Mouse (Mus musculus): ENCODE data around the gene Zfp114. TPM values are rescaled to one million over a fixed set of nuclear protein-coding genes. Genes with fewer than 3 reads are reported as not detected.

Zfp114 gene
- polyA plus RNA-seq, 1 experiment from 2014 or later, result 0.10 TPM

DNA sequence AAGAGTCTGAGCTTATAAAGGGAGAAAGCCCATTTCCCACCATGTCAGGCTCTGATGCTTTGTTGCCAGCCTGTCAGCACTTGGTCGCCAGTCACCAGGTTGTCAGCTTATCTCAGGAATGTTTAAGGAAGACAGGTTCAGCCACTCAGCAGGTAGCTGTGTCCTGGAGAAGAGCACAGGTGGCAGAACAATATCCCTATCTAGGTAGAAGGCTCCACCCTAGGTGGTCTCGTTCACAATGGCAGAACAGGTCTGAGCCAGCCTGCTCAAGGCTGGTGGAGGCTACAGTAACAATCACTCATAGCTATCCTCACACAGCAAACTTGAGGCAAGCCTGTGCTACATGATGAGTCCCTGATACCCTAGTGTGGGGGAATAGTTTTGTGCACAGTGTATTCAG lies 16.5 kb downstream of the Zfp114 start:
- TF ChIP-seq CTCF (IDR thresholded peaks at IDR 0.05), result no peak
- peaks cover 3% of the 10 kb centered on the region for H3K27me3 ChIP-seq
- no peak for ATAC-seq
- ChIA-PET POLR2A (no interaction called here), CTCF (no interaction called here)
- in situ Hi-C loops (cut with MboI; ENCODE audit: low pct_unique_long_range_greater_than_20kb), result no loop called here
- DNase-seq (ENCODE audit: low read depth, low spot score), result no peak

GRCm38 (mm10) chr7:24193157-24193556 lies 18.3 kb downstream of the Zfp114 start:
- ChIA-PET CTCF (no interaction called here), POLR2A (no interaction called here)
- ATAC-seq (no peak), DNase-seq (ENCODE audit: low read depth, low spot score) (no peak)
- in situ Hi-C loops (cut with MboI; ENCODE audit: low pct_unique_long_range_greater_than_20kb), result no loop called here
- TF ChIP-seq CTCF (IDR thresholded peaks at IDR 0.05), result no peak
- no peaks in the 10 kb centered on the region for H3K27me3 ChIP-seq

- DNase-seq (ENCODE audit: low read depth, low spot score) (no peak), ATAC-seq (no peak)
- no peak for TF ChIP-seq CTCF (IDR thresholded peaks at IDR 0.05)
- ChIA-PET POLR2A (no interaction called here), CTCF (no interaction called here)
- in situ Hi-C loops (cut with MboI; ENCODE audit: low pct_unique_long_range_greater_than_20kb), result no loop called here
- no peaks in the 10 kb centered on the region for H3K27me3 ChIP-seq
Measured at GRCm38 (mm10) chr7:24196961-24197360, 22.1 kb downstream of the Zfp114 start.

GRCm38 (mm10) chr7:24207488-24208261 lies 32.8 kb downstream of the Zfp114 start:
- peak; percentile 47 for DNase-seq (ENCODE audit: low read depth, low spot score)
- no peak for TF ChIP-seq CTCF (IDR thresholded peaks at IDR 0.05)
- ChIA-PET CTCF (no interaction called here), POLR2A (interaction anchor here (0.5 kb wide), 1 partner anchor 52 kb away, joined by 3 read pairs; no protein-coding TSS in a partner anchor)
- in situ Hi-C loops (cut with MboI; ENCODE audit: low pct_unique_long_range_greater_than_20kb), result no loop called here
- H3K27me3 ChIP-seq, result peaks cover 7% of the 10 kb centered on the region
- peak; percentile 95 for ATAC-seq

DNA sequence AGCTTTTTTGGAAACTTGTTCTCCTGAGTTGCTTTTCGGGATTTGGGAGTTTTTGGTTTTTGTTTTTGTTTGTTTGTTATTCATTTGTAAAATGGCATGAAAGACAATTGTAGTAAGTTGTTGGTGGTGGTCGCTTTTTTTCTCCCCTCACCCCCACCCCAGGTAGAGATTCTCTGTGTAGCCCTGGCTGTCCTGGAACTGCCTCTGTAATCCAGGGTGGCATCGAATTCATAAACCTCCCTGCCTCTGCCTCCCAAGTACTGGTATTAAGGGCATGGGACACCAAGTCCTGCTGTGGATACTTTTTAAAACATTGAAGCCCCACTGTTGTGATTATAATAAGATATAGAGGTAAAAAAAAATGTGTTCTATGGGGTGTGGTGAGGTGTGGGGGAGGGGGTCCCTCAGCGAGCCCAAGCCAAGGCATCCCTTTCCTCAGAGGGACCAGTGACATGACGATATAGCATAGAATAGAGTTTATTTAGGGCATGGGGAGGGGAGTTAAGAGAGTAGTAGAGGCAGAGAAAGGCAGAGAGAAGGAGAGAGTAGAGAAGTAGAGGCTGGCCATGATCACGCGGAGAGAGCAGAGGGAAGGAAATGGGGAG lies 33.5 kb downstream of the Zfp114 start:
- peaks cover 12% of the 10 kb centered on the region for H3K27me3 ChIP-seq
- CTCF ChIA-PET, result interaction anchor here (0.8 kb wide), 1 partner anchor 17 kb away, joined by 3 read pairs; no protein-coding TSS in a partner anchor
- TF ChIP-seq CTCF (IDR thresholded peaks at IDR 0.05), result no peak
- POLR2A ChIA-PET, result interaction anchor here (0.5 kb wide), 1 partner anchor 51 kb away, joined by 3 read pairs; no protein-coding TSS in a partner anchor
- no peak for DNase-seq (ENCODE audit: low read depth, low spot score)
- ATAC-seq, result no peak
- in situ Hi-C loops (cut with MboI; ENCODE audit: low pct_unique_long_range_greater_than_20kb), result no loop called here

DNA sequence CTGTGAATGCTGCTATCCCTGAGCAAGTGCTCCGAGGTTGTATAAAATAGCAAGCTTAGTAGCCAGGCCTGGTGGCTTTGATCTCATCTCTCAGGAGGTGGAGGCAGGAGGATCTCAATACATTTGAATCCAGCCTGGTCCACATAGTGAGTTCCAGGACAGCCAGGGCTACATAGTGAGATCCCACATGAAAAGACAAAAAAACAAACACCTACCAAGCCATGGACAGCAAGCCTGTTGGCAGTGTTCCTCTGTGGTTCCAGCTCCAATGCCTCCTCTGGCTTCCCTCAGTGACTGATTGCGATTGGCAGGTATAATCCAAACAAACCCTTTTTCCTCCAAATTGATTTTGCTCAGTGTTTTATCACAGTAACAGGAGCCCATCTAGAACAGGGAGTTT lies 35.4 kb downstream of the Zfp114 start:
- ChIA-PET CTCF (interaction anchor here (0.8 kb wide), 1 partner anchor 11 kb away, joined by 3 read pairs; no protein-coding TSS in a partner anchor), POLR2A (no interaction called here)
- in situ Hi-C loops (cut with MboI; ENCODE audit: low pct_unique_long_range_greater_than_20kb), result no loop called here
- TF ChIP-seq CTCF (IDR thresholded peaks at IDR 0.05), result no peak
- ATAC-seq (no peak), DNase-seq (ENCODE audit: low read depth, low spot score) (no peak)
- H3K27me3 ChIP-seq, result peaks cover 12% of the 10 kb centered on the region

DNA sequence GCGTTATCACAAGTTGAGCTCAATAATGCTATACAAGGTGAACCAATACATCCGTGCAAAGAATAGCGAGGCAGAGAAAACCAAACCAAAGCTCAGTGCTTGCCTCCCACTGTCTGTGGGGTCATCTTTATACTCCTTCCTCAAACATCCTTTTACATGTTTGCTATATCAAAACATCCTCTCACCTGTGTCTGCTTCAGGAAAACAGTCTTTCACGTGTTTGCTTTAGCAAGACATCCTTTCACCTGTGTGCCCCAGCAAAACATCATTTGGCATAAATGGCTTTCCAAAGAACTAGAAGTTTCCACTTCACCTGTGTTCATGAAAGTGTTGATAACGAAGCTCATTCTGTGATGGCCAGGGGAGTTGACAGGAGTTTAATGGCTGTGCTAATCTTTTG lies 36.5 kb downstream of the Zfp114 start, which contains the start of gene Zfp111:
TSS of gene Zfp111 (minus strand) at position 101 of the 400 bp plus-strand sequence.
- H3K27me3 ChIP-seq, result peaks cover 14% of the 10 kb centered on the region
- no peak for ATAC-seq
- in situ Hi-C loops (cut with MboI; ENCODE audit: low pct_unique_long_range_greater_than_20kb), result no loop called here
- CTCF ChIA-PET, result interaction anchor here (0.7 to 0.8 kb wide), 2 partner anchors 10 to 11 kb away, joined by 3 read pairs; no protein-coding TSS in a partner anchor
- POLR2A ChIA-PET, result no interaction called here
- DNase-seq (ENCODE audit: low read depth, low spot score), result no peak
- TF ChIP-seq CTCF (IDR thresholded peaks at IDR 0.05), result no peak

Other genes starting within 250 kb of the Zfp114 start
- gene Vmn1r179, start 248.1 kb upstream of the Zfp114 start, polyA plus RNA-seq (2021), result not detected
- gene Vmn1r180, start 224.4 kb upstream of the Zfp114 start, polyA plus RNA-seq (2021), result not detected
- not detected for gene Vmn1r181, start 200.4 kb upstream of the Zfp114 start, polyA plus RNA-seq (2021)
- gene V1rd19, start 173.4 kb upstream of the Zfp114 start, polyA plus RNA-seq (2021), result not detected
- 0.01 TPM for gene Vmn1r183, start 121.8 kb upstream of the Zfp114 start, polyA plus RNA-seq (2021)
- gene Zfp180, start 93.1 kb upstream of the Zfp114 start, polyA plus RNA-seq (2021), result 16.2 TPM
- 2.4 TPM for gene Zfp112, start 62.7 kb upstream of the Zfp114 start, polyA plus RNA-seq (2021)
- 7.5 TPM for gene Zfp235, start 40.9 kb upstream of the Zfp114 start, polyA plus RNA-seq (2021)
- 8.1 TPM for gene Zfp111, start 36.4 kb downstream of the Zfp114 start, polyA plus RNA-seq (2021)
- 4.2 TPM for gene Zfp109, start 62.5 kb downstream of the Zfp114 start, polyA plus RNA-seq (2021)
- 4.6 TPM for gene Zfp108, start 79.7 kb downstream of the Zfp114 start, polyA plus RNA-seq (2021)
- 12.5 TPM for gene Zfp93, start 95.4 kb downstream of the Zfp114 start, polyA plus RNA-seq (2021)
- 14.0 TPM for gene Zfp61, start 126.2 kb downstream of the Zfp114 start, polyA plus RNA-seq (2021)
- 8.8 TPM for gene Zfp94, start 141.6 kb downstream of the Zfp114 start, polyA plus RNA-seq (2021)
- not detected for gene Tescl, start 158.9 kb downstream of the Zfp114 start, polyA plus RNA-seq (2021)
- not detected for gene Lypd5, start 174.1 kb downstream of the Zfp114 start, polyA plus RNA-seq (2021)
- not detected for gene Kcnn4, start 195.2 kb downstream of the Zfp114 start, polyA plus RNA-seq (2021)
- 26.6 TPM for gene Smg9, start 224.6 kb downstream of the Zfp114 start, polyA plus RNA-seq (2021)

Data from Patski (cell line).